In genomic region chr2:145887937-145888765, GRCm38 (mm10) we compare ENCODE assay signal across 7 mouse cellular contexts. TPM values are rescaled to one million over a fixed set of nuclear protein-coding genes. Genes with fewer than 3 reads are reported as not detected.
DNase-seq lines count a peak whose midpoint lies in the region; ATAC-seq and TF ChIP-seq lines count a peak whose summit lies in the region.

No protein-coding gene starts in this region.

- peak; percentile 91 for DNase-seq in 3T3-L1 (ENCODE audit: low read depth, low spot score)
- DNase-seq in 416B (ENCODE audit: low read depth), result peak; percentile 65
- peak; percentile 53 for DNase-seq in left cerebral cortex, adult 2 months (ENCODE audit: extremely low spot score in 1 of 2, low spot score in 2 of 2)
- peak; percentile 83 for DNase-seq in lung, postnatal 25 days (ENCODE audit: low spot score)

- H3K36me3 ChIP-seq in embryonic facial prominence, embryonic 12.5 days, result peaks cover 12% of the 10 kb centered on the region
- H3K36me3 ChIP-seq in heart, embryonic 14.5 days (ENCODE audit: control insufficient read depth, insufficient read depth, low read length), result peaks cover 38% of the 10 kb centered on the region

- H3K9me3 ChIP-seq in embryonic facial prominence, embryonic 12.5 days, result no peaks in the 10 kb centered on the region
- no peaks in the 10 kb centered on the region for H3K9me3 ChIP-seq in heart, embryonic 14.5 days (ENCODE audit: control insufficient read depth, low read length)

- no peaks in the 10 kb centered on the region for H3K27me3 ChIP-seq in embryonic facial prominence, embryonic 12.5 days
- H3K27me3 ChIP-seq in heart, embryonic 14.5 days (ENCODE audit: control insufficient read depth, insufficient read depth, low read length), result no peaks in the 10 kb centered on the region

- WGBS in embryonic facial prominence, embryonic 12.5 days, result 43% methylated on average over 14 of the region's 14 CpGs
- WGBS in heart, embryonic 14.5 days, result 15% methylated on average over 14 of the region's 14 CpGs

- no peak overlapping the region for H3K4me3 ChIP-seq in embryonic facial prominence, embryonic 12.5 days
- H3K4me3 ChIP-seq in heart, embryonic 14.5 days (ENCODE audit: control insufficient read depth in 1 of 2, insufficient read depth in 1 of 2, low read depth in 1 of 2, low read length in 2 of 2), result no peak overlapping the region
- H3K4me3 ChIP-seq in left cerebral cortex, adult 2 months, result no peak overlapping the region

- peaks cover 52% of the 10 kb centered on the region for H3K4me1 ChIP-seq in embryonic facial prominence, embryonic 12.5 days
- H3K4me1 ChIP-seq in heart, embryonic 14.5 days (ENCODE audit: control insufficient read depth in 2 of 2, insufficient read depth in 2 of 2, low read length in 2 of 2), result peaks cover 33 to 42% of the 10 kb centered on the region in 2 experiments

- peak; percentile 74; the same call in 1 of the 2 replicates for ATAC-seq in embryonic facial prominence, embryonic 12.5 days (ENCODE audit: insufficient number of reproducible peaks, insufficient read depth, low FRiP score, low TSS enrichment)
- peak; percentile 86 for ATAC-seq in heart, embryonic 14.5 days (ENCODE audit: insufficient number of reproducible peaks, insufficient read depth, low FRiP score, low read depth)
- ATAC-seq in inflammation-experienced regulatory T-cells, adult 6 months, result no peak

- peak overlapping the region; percentile 91 for H3K27ac ChIP-seq in embryonic facial prominence, embryonic 12.5 days
- H3K27ac ChIP-seq in heart, embryonic 14.5 days (replicated peaks in 1 of 2; ENCODE audit: control insufficient read depth in 1 of 2, insufficient read depth in 1 of 2, low read depth in 2 of 2, low read length in 2 of 2), result peak overlapping the region; percentile 92 to 95
- H3K27ac ChIP-seq in left cerebral cortex, adult 2 months, result peak overlapping the region; percentile 84

- no peak overlapping the region for H3K9ac ChIP-seq in embryonic facial prominence, embryonic 12.5 days
- peak overlapping the region; percentile 18; the same call in 1 of the 2 replicates for H3K9ac ChIP-seq in heart, embryonic 14.5 days (ENCODE audit: low read length)

- TF ChIP-seq CTCF in left cerebral cortex, adult 2 months (IDR thresholded peaks at IDR 0.05), result peak; percentile 42

- H3K4me2 ChIP-seq in embryonic facial prominence, embryonic 12.5 days (replicated peaks), result no peak overlapping the region
- H3K4me2 ChIP-seq in heart, embryonic 14.5 days (ENCODE audit: low read length), result peak overlapping the region; percentile 49

- intact Hi-C loops in left cerebral cortex, adult 2 months (cut with DNase I), result loop anchor here (1.0 to 5.0 kb wide), 2 partner anchors 28 to 36 kb away; no protein-coding TSS in a partner anchor

RNA-seq across cellular contexts. Expression of gene Naa20, which starts 13.7 kb away (rescaled TPM):
- 152 and 156 TPM in 2 replicates for polyA plus RNA-seq in embryonic facial prominence, embryonic 12.5 days (2016; fragmentation: Nextera tagmentation; extraction: Ambion mirVana)
- 198 and 210 TPM in 2 replicates for polyA plus RNA-seq in heart, embryonic 14.5 days (2014; fragmentation: Nextera tagmentation; extraction: Ambion mirVana)
- total RNA-seq in left cerebral cortex, adult 2 months (2021), result 10 to 100 TPM; 71.8 to 80.8 TPM
- polyA plus RNA-seq in inflammation-experienced regulatory T-cells, adult 6 months (2017; shearing (Covaris generic)), result 100 to 1,000 TPM; 135 to 169 (median 150) TPM

RNA-seq across cellular contexts. Expression of gene Cfap61, which starts 46.4 kb away (rescaled TPM):
- polyA plus RNA-seq in embryonic facial prominence, embryonic 12.5 days (2016; fragmentation: Nextera tagmentation; extraction: Ambion mirVana), result 0.69 and 0.88 TPM in 2 replicates
- polyA plus RNA-seq in heart, embryonic 14.5 days (2014; fragmentation: Nextera tagmentation; extraction: Ambion mirVana), result 0.46 and 0.51 TPM in 2 replicates
- total RNA-seq in left cerebral cortex, adult 2 months (2021), result 1 to 10 TPM; 3.5 to 3.6 TPM
- polyA plus RNA-seq in inflammation-experienced regulatory T-cells, adult 6 months (2017; shearing (Covaris generic)), result not detected

RNA-seq across cellular contexts. Expression of gene Crnkl1, which starts 46.7 kb away (rescaled TPM):
- 35.4 and 41.1 TPM in 2 replicates for polyA plus RNA-seq in embryonic facial prominence, embryonic 12.5 days (2016; fragmentation: Nextera tagmentation; extraction: Ambion mirVana)
- 17.3 and 17.7 TPM in 2 replicates for polyA plus RNA-seq in heart, embryonic 14.5 days (2014; fragmentation: Nextera tagmentation; extraction: Ambion mirVana)
- total RNA-seq in left cerebral cortex, adult 2 months (2021), result 10 to 100 TPM; 20.6 to 21.1 TPM
- polyA plus RNA-seq in inflammation-experienced regulatory T-cells, adult 6 months (2017; shearing (Covaris generic)), result 10 to 100 TPM; 52.1 to 54.4 (median 52.6) TPM
